Mouse (Mus musculus): ENCODE results near the gene Vnn1. TPM values are rescaled to one million over a fixed set of nuclear protein-coding genes. Genes with fewer than 3 reads are reported as not detected.

The Vnn1 gene
- total RNA-seq (2014; rRNA removed) (0.89 TPM in 1 of 2 replicates, not detected in the other), polyA plus RNA-seq (2015; fragmentation: Nextera tagmentation; extraction: Ambion mirVana) (0.73 and 1.1 TPM in 2 replicates)

- Histone ChIP-seq H3K27me3 (ENCODE audit: insufficient read depth, low read length) (no peaks in the 10 kb centered on the region), H3K4me2 (ENCODE audit: low read depth, low read length) (peak within 1 kb of the TSS; percentile 49), H3K36me3 (ENCODE audit: insufficient read depth, low read length) (no peaks in the 10 kb centered on the region), H3K4me3 (ENCODE audit: low read length) (no peak within 1 kb of the TSS), H3K4me1 (ENCODE audit: insufficient read depth, low read length) (0 out of 2 replicates have a peak, but pooled peaks cover 3% of the 10 kb centered on the region), H3K9ac (replicated peaks; ENCODE audit: low read length) (no peak within 1 kb of the TSS), H3K27ac (no peak within 1 kb of the TSS), H3K9me3 (ENCODE audit: low read length) (no peaks in the 10 kb centered on the region)
- DNase-seq (ENCODE audit: low spot score) (peak; percentile 7), ATAC-seq (no peak)
- no peak for TF ChIP-seq CTCF (IDR thresholded peaks at IDR 0.05; ENCODE audit: low read depth)
- WGBS = 40% methylated on average over 21 of the region's 21 CpGs
Measured at GRCm38 (mm10) chr10:23894601-23895349, at the start of gene Vnn1. Vnn1 (plus strand) TSS chr10:23894688.

DNA sequence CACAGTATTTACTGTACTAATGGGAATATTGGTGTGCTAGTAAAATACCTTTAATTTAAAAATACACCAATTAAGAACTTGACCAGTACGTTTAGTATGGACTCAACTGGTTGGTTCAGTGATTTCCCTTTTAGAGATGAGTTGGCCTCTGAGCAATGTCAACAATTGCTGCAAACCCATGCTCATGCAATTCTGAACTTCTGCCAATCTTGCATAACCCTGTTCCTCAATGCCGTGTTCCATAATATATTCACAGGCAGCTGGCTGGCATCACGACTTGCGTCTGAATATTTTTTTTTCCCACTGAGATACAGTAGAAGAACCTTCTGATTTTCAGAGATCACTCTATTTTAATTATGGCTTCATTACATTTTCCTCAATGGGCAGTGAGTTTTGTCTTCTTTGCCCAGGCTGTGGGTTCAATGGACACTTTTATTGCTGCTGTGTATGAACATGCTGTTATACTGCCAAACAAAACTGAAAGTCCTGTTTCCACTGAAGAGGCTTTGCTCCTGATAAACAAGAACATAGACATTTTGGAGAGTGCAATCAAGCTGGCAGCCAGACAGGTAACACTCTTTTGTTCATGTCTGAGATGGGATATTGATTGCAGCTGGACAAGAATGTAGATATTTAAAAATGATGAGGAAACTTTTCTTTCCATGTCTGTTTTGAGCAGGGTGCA lies 43.1 kb upstream of the Vnn1 start, which contains the start of gene Vnn3:
TSS of gene Vnn3 (plus strand) at position 235 of the 685 bp plus-strand sequence.
- Histone ChIP-seq H3K9ac (replicated peaks; ENCODE audit: low read length) (no peak within 1 kb of the TSS), H3K4me1 (ENCODE audit: insufficient read depth, low read length) (no peaks in the 10 kb centered on the region), H3K36me3 (ENCODE audit: insufficient read depth, low read length) (no peaks in the 10 kb centered on the region), H3K27ac (no peak within 1 kb of the TSS), H3K4me2 (ENCODE audit: low read depth, low read length) (no peak within 1 kb of the TSS), H3K9me3 (ENCODE audit: low read length) (no peaks in the 10 kb centered on the region), H3K4me3 (ENCODE audit: low read length) (no peak within 1 kb of the TSS), H3K27me3 (ENCODE audit: insufficient read depth, low read length) (no peaks in the 10 kb centered on the region)
- ATAC-seq = no peak
- no peak for TF ChIP-seq CTCF (IDR thresholded peaks at IDR 0.05; ENCODE audit: low read depth)
- 66% methylated on average over 4 of the region's 4 CpGs for WGBS
- DNase-seq (ENCODE audit: low spot score) = no peak

DNA sequence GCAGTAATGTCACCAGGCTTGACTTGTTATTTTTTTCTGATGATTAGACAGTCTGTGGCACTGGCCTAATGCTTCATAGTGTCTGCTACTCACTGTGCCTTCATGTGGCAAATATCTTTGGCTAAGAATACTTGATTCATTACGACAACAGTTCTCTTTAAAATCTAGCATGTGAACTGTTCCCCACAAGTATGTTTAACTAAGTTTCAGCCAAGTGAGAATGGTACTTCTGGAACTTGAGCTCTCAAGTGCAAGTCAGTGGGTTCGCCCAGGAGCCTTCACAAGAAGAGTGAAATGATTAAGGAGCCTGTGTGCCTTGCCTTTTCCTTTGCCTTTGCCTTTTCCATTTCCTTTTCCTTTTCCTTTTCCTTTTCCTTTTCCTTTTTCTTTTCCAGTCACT lies 42.4 kb upstream of the Vnn1 start:
- no peak for ATAC-seq
- no peaks in the 10 kb centered on the region for H3K36me3 ChIP-seq (ENCODE audit: insufficient read depth, low read length)
- no peak overlapping the region for H3K4me2 ChIP-seq (ENCODE audit: low read depth, low read length)
- no peak overlapping the region for H3K27ac ChIP-seq
- no peaks in the 10 kb centered on the region for H3K4me1 ChIP-seq (ENCODE audit: insufficient read depth, low read length)
- WGBS = 86% methylated on average over 2 of the region's 2 CpGs
- no peaks in the 10 kb centered on the region for H3K27me3 ChIP-seq (ENCODE audit: insufficient read depth, low read length)
- no peaks in the 10 kb centered on the region for H3K9me3 ChIP-seq (ENCODE audit: low read length)
- no peak for DNase-seq (ENCODE audit: low spot score)
- no peak overlapping the region for H3K9ac ChIP-seq (replicated peaks; ENCODE audit: low read length)
- TF ChIP-seq CTCF (IDR thresholded peaks at IDR 0.05; ENCODE audit: low read depth) = no peak
- no peak overlapping the region for H3K4me3 ChIP-seq (ENCODE audit: low read length)

GRCm38 (mm10) chr10:23864362-23865312 lies 29.9 kb upstream of the Vnn1 start:
- Histone ChIP-seq H3K36me3 (ENCODE audit: insufficient read depth, low read length) (no peaks in the 10 kb centered on the region), H3K27me3 (ENCODE audit: insufficient read depth, low read length) (no peaks in the 10 kb centered on the region), H3K4me1 (ENCODE audit: insufficient read depth, low read length) (no peaks in the 10 kb centered on the region), H3K4me2 (ENCODE audit: low read depth, low read length) (no peak overlapping the region), H3K27ac (no peak overlapping the region), H3K4me3 (ENCODE audit: low read length) (no peak overlapping the region), H3K9me3 (ENCODE audit: low read length) (no peaks in the 10 kb centered on the region), H3K9ac (replicated peaks; ENCODE audit: low read length) (no peak overlapping the region)
- ATAC-seq (no peak), DNase-seq (ENCODE audit: low spot score) (peak; percentile 4)
- WGBS = 77% methylated on average over 9 of the region's 9 CpGs
- TF ChIP-seq CTCF (IDR thresholded peaks at IDR 0.05; ENCODE audit: low read depth) = no peak

GRCm38 (mm10) chr10:23880695-23881094 lies 13.8 kb upstream of the Vnn1 start:
- Histone ChIP-seq H3K27ac (no peak overlapping the region), H3K27me3 (ENCODE audit: insufficient read depth, low read length) (no peaks in the 10 kb centered on the region), H3K36me3 (ENCODE audit: insufficient read depth, low read length) (no peaks in the 10 kb centered on the region), H3K4me2 (ENCODE audit: low read depth, low read length) (no peak overlapping the region), H3K4me1 (ENCODE audit: insufficient read depth, low read length) (no peaks in the 10 kb centered on the region), H3K9ac (replicated peaks; ENCODE audit: low read length) (no peak overlapping the region), H3K4me3 (ENCODE audit: low read length) (no peak overlapping the region), H3K9me3 (ENCODE audit: low read length) (no peaks in the 10 kb centered on the region)
- WGBS = 92% methylated on average over 6 of the region's 6 CpGs
- DNase-seq (ENCODE audit: low spot score) (no peak), ATAC-seq (no peak)
- TF ChIP-seq CTCF (IDR thresholded peaks at IDR 0.05; ENCODE audit: low read depth) = peak; percentile 37

- Histone ChIP-seq H3K4me1 (ENCODE audit: insufficient read depth, low read length) (no peaks in the 10 kb centered on the region), H3K27ac (no peak overlapping the region), H3K9me3 (ENCODE audit: low read length) (no peaks in the 10 kb centered on the region), H3K4me2 (ENCODE audit: low read depth, low read length) (no peak overlapping the region), H3K27me3 (ENCODE audit: insufficient read depth, low read length) (no peaks in the 10 kb centered on the region), H3K9ac (replicated peaks; ENCODE audit: low read length) (no peak overlapping the region), H3K4me3 (ENCODE audit: low read length) (no peak overlapping the region), H3K36me3 (ENCODE audit: insufficient read depth, low read length) (no peaks in the 10 kb centered on the region)
- WGBS = 97% methylated on average over 1 of the region's 1 CpGs
- DNase-seq (ENCODE audit: low spot score) (no peak), ATAC-seq (no peak)
- TF ChIP-seq CTCF (IDR thresholded peaks at IDR 0.05; ENCODE audit: low read depth) = no peak
Measured at GRCm38 (mm10) chr10:23884910-23885309, 9.6 kb upstream of the Vnn1 start.
